Mouse (Mus musculus): ENCODE measurements around the gene Tbc1d9. TPM values are rescaled to one million over a fixed set of nuclear protein-coding genes. Genes with fewer than 3 reads are reported as not detected.

Tbc1d9 gene
- 4.9 and 9.0 TPM in 2 replicates for polyA plus RNA-seq (2012; rRNA removed; ENCODE audit: low replicate concordance)

DNA sequence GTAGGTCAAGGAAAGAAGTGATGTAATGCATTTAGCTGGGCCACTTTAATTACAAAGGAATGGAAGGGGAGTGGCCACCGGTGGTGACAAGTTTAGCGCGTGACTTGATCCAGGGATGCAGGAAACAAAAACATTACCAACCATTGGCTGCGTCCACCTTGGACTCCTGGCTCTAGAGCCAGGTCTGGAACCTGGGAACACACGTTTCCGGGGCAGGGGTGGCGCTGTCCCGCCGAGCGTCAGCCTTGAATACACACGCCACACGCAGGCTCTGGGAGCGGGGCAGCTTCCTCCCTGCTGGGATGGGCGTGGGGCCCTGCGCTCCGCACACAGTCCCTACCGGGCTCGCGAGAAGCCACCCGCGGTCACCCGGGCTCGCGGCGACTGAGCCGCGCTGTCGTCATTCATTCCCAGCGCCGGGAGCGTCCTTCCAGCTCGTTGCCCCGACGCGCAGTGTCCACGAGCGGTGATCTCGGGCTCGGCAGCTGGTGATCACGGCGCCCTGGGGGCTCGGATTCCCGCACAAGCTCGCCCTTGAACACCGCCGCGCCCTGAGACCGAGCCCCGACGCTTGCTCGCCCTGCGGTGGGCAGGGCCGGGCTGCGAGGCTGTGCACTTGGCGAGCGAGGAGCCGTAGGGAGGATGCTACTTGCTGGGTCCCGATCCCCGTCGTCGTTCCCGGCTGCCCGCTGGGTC is at the start of gene Tbc1d9:
TSS of gene Tbc1d9 (plus strand) at position 118 of the 696 bp plus-strand sequence.

DNA sequence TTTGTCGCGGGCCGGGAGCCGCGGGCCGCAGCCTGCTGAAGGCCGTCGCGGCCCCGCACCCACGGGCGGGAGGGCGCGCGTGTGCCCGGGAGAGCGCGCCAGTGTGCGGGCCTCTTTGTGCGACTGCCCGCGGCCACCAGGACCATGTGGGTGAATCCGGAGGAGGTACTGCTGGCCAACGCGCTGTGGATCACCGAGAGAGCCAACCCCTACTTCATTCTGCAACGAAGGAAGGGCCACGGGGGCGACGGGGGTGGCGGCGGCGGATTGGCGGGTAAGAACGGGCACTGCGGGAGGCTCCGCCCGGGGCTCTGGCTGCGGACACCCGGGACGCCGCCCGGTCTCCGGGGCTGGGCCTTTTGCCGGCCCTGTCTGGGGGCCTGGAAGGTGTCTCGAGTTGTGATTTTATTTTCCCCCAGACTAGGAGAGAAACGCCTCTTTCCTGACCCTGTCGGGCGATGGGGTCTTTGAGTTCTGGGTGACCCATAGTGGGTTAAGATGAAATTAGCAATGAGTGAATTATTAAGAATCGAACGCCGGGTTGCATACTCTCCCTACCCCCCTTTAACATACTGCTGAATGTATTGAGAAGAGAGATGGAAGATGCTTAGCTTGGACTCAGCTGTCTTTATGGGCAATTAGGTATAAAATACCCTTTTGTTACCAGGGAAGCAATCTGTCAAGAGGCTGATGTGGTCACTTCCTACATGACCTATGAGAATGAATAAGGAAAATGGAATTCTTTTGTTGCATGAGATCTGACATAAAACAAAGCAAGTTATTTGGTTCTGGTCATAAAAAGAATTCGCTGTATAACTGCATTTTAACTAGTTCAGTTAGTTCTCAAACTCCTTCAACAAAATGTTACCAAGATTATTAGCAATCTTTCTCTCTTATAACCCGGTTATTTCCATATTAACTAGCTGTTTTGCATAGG is 1.0 kb downstream of the Tbc1d9 start, which contains the start of gene Gm10645:
TSS of gene Gm10645 (minus strand) at position 240 of the 937 bp plus-strand sequence.

DNA sequence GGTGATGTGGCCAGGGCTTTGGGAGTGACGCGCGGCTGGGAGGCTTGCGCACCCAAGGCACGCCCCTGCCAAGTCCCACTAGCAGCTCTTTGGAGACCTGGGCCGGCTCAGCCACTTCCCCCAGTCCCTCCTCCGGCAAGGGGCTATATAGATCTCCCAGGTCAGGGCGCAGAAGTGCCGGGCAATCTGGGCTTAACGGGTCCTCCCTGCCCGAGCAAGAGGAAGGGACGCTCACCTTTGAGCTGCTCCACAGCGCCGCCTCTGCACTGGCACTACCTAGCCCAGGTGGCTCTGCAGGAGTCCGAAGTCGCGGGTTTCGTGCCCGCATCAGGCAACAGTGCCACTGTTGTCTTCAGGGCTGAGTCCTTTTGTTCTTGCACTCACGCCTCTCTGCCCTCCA is 125.0 kb downstream of the Tbc1d9 start, which contains the start of gene Ucp1:
TSS of gene Ucp1 (plus strand) at position 177 of the 400 bp plus-strand sequence.

Other genes starting within 250 kb of the Tbc1d9 start
- 0.24 and 1.1 TPM in 2 replicates for gene Gm10645, start 818 bp downstream of the Tbc1d9 start, polyA plus RNA-seq (2012; rRNA removed; ENCODE audit: low replicate concordance)
- gene Ucp1, start 125.0 kb downstream of the Tbc1d9 start, polyA plus RNA-seq (2012; rRNA removed; ENCODE audit: low replicate concordance), result 159 and 455 TPM in 2 replicates
- gene Elmod2, start 167.1 kb downstream of the Tbc1d9 start, polyA plus RNA-seq (2012; rRNA removed; ENCODE audit: low replicate concordance), result 6.6 and 8.1 TPM in 2 replicates
- not detected in 2 replicates for gene Mgat4d, start 183.1 kb downstream of the Tbc1d9 start, polyA plus RNA-seq (2012; rRNA removed; ENCODE audit: low replicate concordance)
- not detected in 2 replicates for gene Clgn, start 224.5 kb downstream of the Tbc1d9 start, polyA plus RNA-seq (2012; rRNA removed; ENCODE audit: low replicate concordance)